Mouse (Mus musculus): ENCODE measurements around the gene Acot3.
"Not testable (repeated sequence)": the region's sequence is repeated elsewhere in the genome, so short reads cannot be mapped to it uniquely, and the experiment has no call there.

Acot3 gene

DNA sequence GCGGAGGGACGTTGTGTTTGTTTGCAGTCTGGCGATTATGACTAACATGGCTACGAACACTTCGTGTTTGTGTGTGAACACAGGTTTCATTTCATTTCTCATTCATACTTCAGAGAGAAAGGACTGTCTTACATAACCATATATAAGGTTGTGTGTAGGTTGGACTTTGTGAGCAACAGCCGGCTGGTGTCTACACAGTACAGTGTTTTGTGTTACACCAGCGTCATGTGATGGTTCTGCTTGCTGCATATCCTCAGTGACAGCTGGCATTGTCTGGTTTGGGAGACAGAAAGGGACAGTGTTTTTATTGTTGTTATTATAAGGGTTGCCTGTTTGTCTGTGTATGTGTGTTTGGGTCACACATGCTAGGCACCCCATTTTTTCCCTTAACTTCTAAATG, 38.2 kb upstream of the Acot3 start:
- Histone ChIP-seq H3K27me3 (ENCODE audit: insufficient read depth, low read length) (peaks cover 19% of the 10 kb centered on the region), H3K4me1 (replicated peaks; ENCODE audit: low read depth, low read length) (peaks cover 28% of the 10 kb centered on the region), H3K4me3 (replicated peaks; ENCODE audit: low read length) (no peak overlapping the region), H3K36me3 (ENCODE audit: insufficient read depth, low read length) (0 out of 2 replicates have a peak, but pooled peaks cover 3% of the 10 kb centered on the region), H3K9me3 (ENCODE audit: low read length) (0 out of 2 replicates have a peak, but pooled peaks cover 3% of the 10 kb centered on the region)
- no peak for TF ChIP-seq CTCF (conservative IDR thresholded peaks at IDR 0.05; ENCODE audit: low read length)
- TF ChIP-seq NANOG (IDR thresholded peaks at IDR 0.05; ENCODE audit: borderline replicate concordance, low read length) = no peak
- TF ChIP-seq POU5F1 (IDR thresholded peaks at IDR 0.05; ENCODE audit: borderline replicate concordance, low read length) = no peak

DNA sequence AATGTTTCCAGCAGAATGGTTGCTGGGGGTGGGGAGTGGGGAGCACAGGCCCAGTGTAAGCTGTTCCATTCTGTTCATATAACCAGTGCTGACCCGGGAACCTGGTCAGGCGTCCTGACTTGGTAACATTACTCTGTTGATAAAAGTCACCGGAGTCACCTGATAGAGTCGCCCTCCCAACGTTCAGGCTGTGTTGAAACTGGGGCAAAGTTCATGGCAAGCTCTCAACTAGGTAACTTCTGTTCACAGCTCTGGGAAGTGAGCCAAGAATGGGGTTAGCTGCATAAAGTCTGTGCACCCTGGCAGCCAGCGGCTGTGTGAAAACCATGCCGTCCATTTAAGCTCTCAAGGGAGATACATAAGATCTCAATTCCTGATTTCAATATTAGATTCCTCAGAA, 31.4 kb upstream of the Acot3 start:
- not testable (repeated sequence) for H3K4me1 ChIP-seq (replicated peaks; ENCODE audit: low read depth, low read length); H3K4me3 ChIP-seq (replicated peaks; ENCODE audit: low read length); H3K27me3 ChIP-seq (ENCODE audit: insufficient read depth, low read length); H3K36me3 ChIP-seq (ENCODE audit: insufficient read depth, low read length)
- peaks cover 55% of the 10 kb centered on the region for H3K9me3 ChIP-seq (ENCODE audit: low read length)

DNA sequence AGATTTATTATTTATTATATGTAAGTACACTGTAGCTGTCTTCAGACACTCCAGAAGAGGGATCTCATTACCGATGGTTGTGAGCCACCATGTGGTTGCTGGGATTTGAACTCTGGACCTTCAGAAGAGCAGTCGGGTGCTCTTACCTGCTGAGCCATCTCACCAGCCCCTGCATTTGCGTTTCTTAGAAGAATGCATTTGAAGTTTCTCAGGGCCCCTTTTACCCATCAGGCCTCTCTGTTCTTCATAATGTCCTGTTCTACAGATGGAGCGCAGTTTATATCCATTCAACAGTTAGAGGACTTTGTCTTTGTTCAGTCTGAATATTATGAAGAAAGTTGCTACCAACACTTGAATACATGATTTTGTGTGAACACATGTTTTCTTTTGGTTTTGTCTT, 29.7 kb upstream of the Acot3 start:
- not testable (repeated sequence) for H3K36me3 ChIP-seq (ENCODE audit: insufficient read depth, low read length); H3K4me1 ChIP-seq (replicated peaks; ENCODE audit: low read depth, low read length); H3K27me3 ChIP-seq (ENCODE audit: insufficient read depth, low read length); H3K4me3 ChIP-seq (replicated peaks; ENCODE audit: low read length)
- peaks cover 73% of the 10 kb centered on the region for H3K9me3 ChIP-seq (ENCODE audit: low read length)

DNA sequence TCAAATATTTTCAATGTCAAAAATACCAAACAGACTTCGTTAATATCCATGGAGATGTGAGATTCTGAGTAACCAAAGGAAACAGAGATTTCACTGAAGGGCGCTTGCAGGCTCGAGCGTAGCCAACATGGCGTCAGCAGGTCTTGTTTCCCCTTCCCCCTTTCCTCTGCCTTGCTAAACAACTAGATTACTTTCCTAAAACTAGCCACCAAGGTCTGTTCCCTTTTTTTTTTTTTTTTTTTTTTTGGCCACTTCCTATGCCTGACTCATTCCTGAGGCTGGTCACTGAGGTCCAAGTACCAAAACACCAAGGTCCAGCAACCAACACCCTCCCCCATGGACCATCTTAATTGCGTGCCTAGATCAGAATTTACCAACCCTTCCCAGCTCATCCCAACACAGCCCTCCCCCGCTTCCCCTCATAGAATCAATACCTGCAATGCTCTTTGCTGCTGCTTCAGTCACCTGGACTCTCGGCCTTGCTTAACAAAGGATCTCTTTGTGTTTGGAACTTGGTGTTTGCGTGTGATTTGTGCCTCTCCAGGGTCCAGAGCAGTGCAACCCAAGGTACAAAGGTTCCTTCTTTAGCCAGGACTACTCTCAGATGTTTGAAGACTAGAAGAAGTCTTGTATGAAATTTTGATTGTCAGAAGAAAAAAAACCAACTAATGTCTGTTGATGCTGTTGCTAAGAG, 28.7 kb upstream of the Acot3 start:
- H3K4me3 ChIP-seq (replicated peaks; ENCODE audit: low read length) = no peak overlapping the region
- no peaks in the 10 kb centered on the region; the same call in 1 of the 2 replicates for H3K27me3 ChIP-seq (ENCODE audit: insufficient read depth, low read length)
- TF ChIP-seq POU5F1 (IDR thresholded peaks at IDR 0.05; ENCODE audit: borderline replicate concordance, low read length) = no peak
- TF ChIP-seq CTCF (conservative IDR thresholded peaks at IDR 0.05; ENCODE audit: low read length) = no peak
- no peak for TF ChIP-seq NANOG (IDR thresholded peaks at IDR 0.05; ENCODE audit: borderline replicate concordance, low read length)
- peaks cover 82% of the 10 kb centered on the region for H3K9me3 ChIP-seq (ENCODE audit: low read length)
- no peaks in the 10 kb centered on the region; the same call in 1 of the 2 replicates for H3K36me3 ChIP-seq (ENCODE audit: insufficient read depth, low read length)
- H3K4me1 ChIP-seq (replicated peaks; ENCODE audit: low read depth, low read length) = no peaks in the 10 kb centered on the region

DNA sequence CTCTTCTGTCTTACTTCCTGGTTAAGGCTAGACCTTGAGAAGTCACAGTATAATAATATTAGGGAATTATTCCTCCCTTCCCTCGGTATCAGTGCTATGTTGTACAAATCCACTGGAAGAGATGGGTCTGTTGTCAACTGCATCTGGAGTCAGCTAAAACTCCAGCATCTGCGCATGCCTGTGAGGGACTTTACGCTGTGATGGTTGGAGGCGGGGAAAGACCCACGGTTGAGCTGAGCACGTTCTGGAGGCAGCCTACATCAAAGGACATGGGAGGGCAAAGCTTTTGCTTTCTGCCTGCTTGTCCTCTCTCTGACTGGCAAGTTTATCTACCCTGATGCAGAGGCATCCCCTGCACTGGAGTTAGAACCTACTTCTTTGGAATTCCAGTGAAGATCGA, 26.1 kb upstream of the Acot3 start:
- peaks cover 97% of the 10 kb centered on the region for H3K9me3 ChIP-seq (ENCODE audit: low read length)
- H3K27me3 ChIP-seq (ENCODE audit: insufficient read depth, low read length) = no peaks in the 10 kb centered on the region
- H3K4me1 ChIP-seq (replicated peaks; ENCODE audit: low read depth, low read length) = no peaks in the 10 kb centered on the region
- TF ChIP-seq CTCF (conservative IDR thresholded peaks at IDR 0.05; ENCODE audit: low read length) (no peak), NANOG (IDR thresholded peaks at IDR 0.05; ENCODE audit: borderline replicate concordance, low read length) (no peak), POU5F1 (IDR thresholded peaks at IDR 0.05; ENCODE audit: borderline replicate concordance, low read length) (no peak)
- no peaks in the 10 kb centered on the region; the same call in 1 of the 2 replicates for H3K36me3 ChIP-seq (ENCODE audit: insufficient read depth, low read length)
- H3K4me3 ChIP-seq (replicated peaks; ENCODE audit: low read length) = no peak overlapping the region

DNA sequence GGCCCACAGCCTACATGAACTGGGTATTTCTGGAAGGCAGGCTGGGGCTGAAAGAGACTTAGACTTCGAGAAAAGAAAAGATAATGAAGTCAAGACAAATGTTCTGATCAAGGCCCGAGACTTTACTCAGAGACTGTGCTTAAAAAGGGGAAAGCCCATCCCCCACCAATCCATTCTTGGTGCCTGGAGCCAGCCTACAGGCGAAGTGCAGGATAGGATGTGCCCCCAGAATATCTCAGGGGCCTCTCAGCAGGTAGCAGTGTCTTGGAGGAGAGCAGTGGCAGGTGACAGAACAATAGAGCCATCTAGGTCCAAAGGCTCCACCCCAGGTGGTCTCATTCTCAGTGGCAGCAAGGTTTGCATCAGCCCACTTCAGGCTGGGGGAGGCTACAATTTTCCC, 23.6 kb upstream of the Acot3 start:
- peaks cover 82% of the 10 kb centered on the region for H3K9me3 ChIP-seq (ENCODE audit: low read length)
- not testable (repeated sequence) for H3K4me3 ChIP-seq (replicated peaks; ENCODE audit: low read length); H3K27me3 ChIP-seq (ENCODE audit: insufficient read depth, low read length); H3K4me1 ChIP-seq (replicated peaks; ENCODE audit: low read depth, low read length); H3K36me3 ChIP-seq (ENCODE audit: insufficient read depth, low read length)

DNA sequence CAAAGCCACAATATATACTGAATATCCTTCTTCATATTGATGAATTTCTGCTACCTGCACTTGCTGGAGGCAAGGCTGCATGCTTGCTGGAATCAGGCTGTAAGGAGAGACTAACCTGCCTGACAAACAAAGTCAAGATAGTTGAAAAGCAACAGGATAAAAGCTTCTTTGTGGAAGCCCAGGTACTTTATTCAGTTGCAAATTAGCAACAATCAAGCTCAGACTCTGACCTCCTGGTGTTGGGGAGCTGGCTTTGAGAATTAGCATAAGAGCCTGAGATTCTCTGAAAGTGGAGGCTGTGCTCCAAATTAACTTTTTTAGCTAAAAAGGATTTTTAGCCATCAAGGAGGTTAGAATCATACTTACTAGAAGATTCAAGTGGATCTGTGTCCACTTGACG, 22.9 kb upstream of the Acot3 start:
- not testable (repeated sequence) for H3K36me3 ChIP-seq (ENCODE audit: insufficient read depth, low read length); H3K4me3 ChIP-seq (replicated peaks; ENCODE audit: low read length); H3K27me3 ChIP-seq (ENCODE audit: insufficient read depth, low read length)
- TF ChIP-seq NANOG (IDR thresholded peaks at IDR 0.05; ENCODE audit: borderline replicate concordance, low read length) = peak; percentile 75
- Histone ChIP-seq H3K9me3 (ENCODE audit: low read length) (peaks cover 75% of the 10 kb centered on the region), H3K4me1 (replicated peaks; ENCODE audit: low read depth, low read length) (peaks cover 10% of the 10 kb centered on the region)

DNA sequence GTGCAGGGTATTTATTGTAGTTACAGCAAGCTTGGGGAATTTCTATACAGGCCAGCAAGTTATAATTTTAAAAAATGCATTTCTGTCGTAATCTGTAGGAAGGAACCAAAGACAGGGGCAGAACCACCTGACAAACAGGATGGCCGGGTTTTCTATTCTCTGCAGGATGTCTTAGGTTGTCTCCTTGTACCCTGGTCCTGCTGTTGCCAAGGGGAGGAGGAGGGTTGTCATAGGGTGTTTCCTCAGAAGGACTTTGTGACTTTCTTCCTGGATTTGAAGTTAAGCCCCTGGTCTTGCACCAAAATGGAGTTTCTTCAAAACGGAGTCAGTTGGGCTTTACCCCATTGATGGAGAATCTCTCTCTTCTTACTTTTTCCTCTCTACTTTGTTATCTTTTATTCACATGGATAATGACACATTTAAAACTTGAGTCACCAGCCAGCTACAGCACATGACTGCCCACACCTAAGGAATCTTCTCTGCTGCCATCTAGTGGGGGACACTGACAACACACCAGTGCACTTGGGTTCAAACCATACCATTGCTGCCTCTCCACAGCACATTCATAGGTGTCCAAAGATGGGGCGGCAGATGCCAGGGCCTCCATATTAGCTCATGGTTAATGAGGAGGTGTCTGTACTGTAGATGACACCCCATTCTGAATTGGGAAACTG, 21.1 kb upstream of the Acot3 start:
- Histone ChIP-seq H3K4me3 (replicated peaks; ENCODE audit: low read length) (no peak overlapping the region), H3K36me3 (ENCODE audit: insufficient read depth, low read length) (no peaks in the 10 kb centered on the region; the same call in 1 of the 2 replicates), H3K27me3 (ENCODE audit: insufficient read depth, low read length) (no peaks in the 10 kb centered on the region), H3K4me1 (replicated peaks; ENCODE audit: low read depth, low read length) (peaks cover 10% of the 10 kb centered on the region), H3K9me3 (ENCODE audit: low read length) (peaks cover 61% of the 10 kb centered on the region)
- TF ChIP-seq POU5F1 (IDR thresholded peaks at IDR 0.05; ENCODE audit: borderline replicate concordance, low read length) (no peak), CTCF (conservative IDR thresholded peaks at IDR 0.05; ENCODE audit: low read length) (peak; percentile 34)

DNA sequence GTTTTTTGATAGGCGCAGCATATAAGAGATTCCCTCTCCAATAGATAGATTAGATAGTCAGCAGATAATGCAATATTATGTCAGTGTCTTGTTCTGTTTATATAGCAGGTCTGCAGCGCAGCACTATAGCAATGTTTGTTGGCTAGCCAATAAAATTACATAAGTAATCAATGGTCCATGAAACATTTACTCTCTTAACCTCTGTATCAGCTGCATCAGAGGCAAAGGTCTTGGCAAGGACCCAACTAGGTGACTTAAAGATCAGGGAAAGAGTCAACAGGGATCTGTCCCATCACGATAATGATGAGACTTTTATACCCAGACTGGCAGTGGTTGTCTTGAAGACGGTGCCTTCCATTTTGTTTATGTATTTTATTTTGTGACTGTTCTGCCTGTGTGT, 19.1 kb upstream of the Acot3 start:
- Histone ChIP-seq H3K9me3 (ENCODE audit: low read length) (peaks cover 40% of the 10 kb centered on the region), H3K4me1 (replicated peaks; ENCODE audit: low read depth, low read length) (peaks cover 14% of the 10 kb centered on the region), H3K36me3 (ENCODE audit: insufficient read depth, low read length) (no peaks in the 10 kb centered on the region), H3K4me3 (replicated peaks; ENCODE audit: low read length) (no peak overlapping the region), H3K27me3 (ENCODE audit: insufficient read depth, low read length) (peaks cover 8% of the 10 kb centered on the region)
- no peak for TF ChIP-seq NANOG (IDR thresholded peaks at IDR 0.05; ENCODE audit: borderline replicate concordance, low read length)
- TF ChIP-seq POU5F1 (IDR thresholded peaks at IDR 0.05; ENCODE audit: borderline replicate concordance, low read length) = no peak
- no peak for TF ChIP-seq CTCF (conservative IDR thresholded peaks at IDR 0.05; ENCODE audit: low read length)

DNA sequence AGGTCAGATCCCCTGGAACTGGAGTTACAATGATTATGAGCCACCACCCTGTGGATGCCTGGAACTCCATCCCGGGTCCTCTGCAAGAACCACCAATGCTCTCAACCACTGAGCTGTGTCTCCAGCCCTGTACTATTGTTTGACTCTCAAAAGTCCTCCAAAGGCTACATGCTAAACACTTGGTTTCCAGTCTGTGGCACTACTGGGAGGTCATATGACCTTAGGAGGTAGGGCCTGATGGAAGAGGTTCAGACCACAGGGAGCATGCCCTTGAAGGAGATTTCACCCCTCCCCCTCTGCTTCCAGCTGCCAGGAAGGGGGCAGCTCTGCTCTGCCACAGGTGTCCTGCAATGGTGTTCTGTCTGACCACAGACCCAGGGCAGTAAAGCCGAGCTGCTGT, 18.6 kb upstream of the Acot3 start:
- Histone ChIP-seq H3K9me3 (ENCODE audit: low read length) (peaks cover 35% of the 10 kb centered on the region), H3K27me3 (ENCODE audit: insufficient read depth, low read length) (peaks cover 12% of the 10 kb centered on the region), H3K4me1 (replicated peaks; ENCODE audit: low read depth, low read length) (peaks cover 16% of the 10 kb centered on the region)
- not testable (repeated sequence) for H3K36me3 ChIP-seq (ENCODE audit: insufficient read depth, low read length); H3K4me3 ChIP-seq (replicated peaks; ENCODE audit: low read length)
